Mouse (Mus musculus) brain, embryonic 14.5 days (tissue): ENCODE measurements around the gene Egln2.

Experiments used
- CTCF ChIP-seq: fragments of 200-500 bp; IDR thresholded peaks from 2 replicates; pipeline ENCODE4 v1.5.1; 2012; ENCODE audit warnings: inconsistent platforms, mild to moderate bottlenecking, moderate library complexity, borderline replicate concordance; ENCODE audit not compliant: insufficient read depth, insufficient read length; ENCODE audit errors: extremely low read depth
- POLR2A ChIP-seq: fragments of 200-500 bp; IDR thresholded peaks from 2 replicates; pipeline ENCODE4 v1.6.1; 2012; ENCODE audit warnings: mild to moderate bottlenecking, inconsistent platforms, borderline replicate concordance; ENCODE audit not compliant: poor library complexity, insufficient read depth, insufficient read length, severe bottlenecking; ENCODE audit errors: extremely low read depth

- TF ChIP-seq POLR2A: no peak
- TF ChIP-seq CTCF: no peak
Observed at GRCm38 (mm10) chr7:27133156-27133555, 33.4 kb downstream of the Egln2 start.
